Mouse (Mus musculus) neutrophil, adult 5-6 weeks (primary cell): Measurements from ENCODE around the gene Glrx. TPM values are rescaled to one million over a fixed set of nuclear protein-coding genes. Genes with fewer than 3 reads are reported as not detected.
A peak's percentile ranks its signal among the peaks of the same experiment; 100 is the strongest.
"Not testable (repeated sequence)": the region's sequence is repeated elsewhere in the genome, so short reads cannot be mapped to it uniquely, and the experiment has no call there.

Experiments used
- ATAC-seq: fragments of 151-379, 151-347 bp; 2 replicates; pipeline ENCODE4 v1.8.0; 2017; ENCODE audit warnings: mild to moderate bottlenecking, moderate TSS enrichment; ENCODE audit not compliant: insufficient number of reproducible peaks, poor library complexity, low FRiP score, severe bottlenecking; ENCODE audit errors: extremely low read depth
- total RNA-seq: library from RNA; stranded (forward); fragments of 200-1000 nt; gene quantifications from 2 replicates; pipeline ENCODE4 v1.2.3, GENCODE M21; 2017

The Glrx gene
- total RNA-seq, 1 experiment from 2014 or later: 96.4 TPM

DNA sequence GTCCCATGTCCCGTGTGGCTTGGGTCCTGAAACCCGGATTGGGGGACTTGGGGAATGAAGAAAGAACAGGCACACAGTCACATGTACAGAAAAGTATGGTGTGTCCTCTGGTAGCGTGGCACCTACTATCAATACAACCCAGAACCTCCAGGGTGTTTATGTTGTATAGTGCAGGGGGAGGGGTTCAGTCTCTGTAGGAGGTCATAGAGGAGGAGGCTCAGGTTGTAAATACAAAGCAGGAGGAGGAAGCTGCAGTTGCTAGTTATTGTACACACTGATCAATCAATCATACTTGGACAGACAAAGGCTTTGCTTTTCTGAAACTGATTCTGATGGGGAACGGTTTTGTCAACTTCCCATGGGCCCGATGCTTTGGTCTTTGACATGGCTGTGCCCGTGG is 8.0 kb upstream of the Glrx start:
- no peak for ATAC-seq

DNA sequence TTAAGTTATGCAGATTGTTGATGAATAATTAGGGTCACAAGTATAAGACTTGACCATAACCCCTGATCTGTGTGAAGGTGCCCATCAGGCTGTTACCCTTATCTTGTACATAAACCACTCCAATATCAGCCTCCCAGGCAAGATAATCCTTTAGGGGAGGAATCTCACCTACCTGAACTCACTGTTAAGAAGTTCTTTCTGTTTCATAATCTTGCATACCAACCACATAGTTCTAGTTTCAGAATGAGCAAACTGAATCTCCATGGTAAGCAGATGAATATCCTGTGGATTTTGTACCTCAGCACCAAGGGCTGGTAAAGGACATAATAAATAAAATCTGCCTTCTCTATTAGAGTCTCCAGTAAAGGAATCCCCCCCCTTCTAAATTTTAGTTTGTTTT is 7.0 kb upstream of the Glrx start:
- no peak for ATAC-seq

DNA sequence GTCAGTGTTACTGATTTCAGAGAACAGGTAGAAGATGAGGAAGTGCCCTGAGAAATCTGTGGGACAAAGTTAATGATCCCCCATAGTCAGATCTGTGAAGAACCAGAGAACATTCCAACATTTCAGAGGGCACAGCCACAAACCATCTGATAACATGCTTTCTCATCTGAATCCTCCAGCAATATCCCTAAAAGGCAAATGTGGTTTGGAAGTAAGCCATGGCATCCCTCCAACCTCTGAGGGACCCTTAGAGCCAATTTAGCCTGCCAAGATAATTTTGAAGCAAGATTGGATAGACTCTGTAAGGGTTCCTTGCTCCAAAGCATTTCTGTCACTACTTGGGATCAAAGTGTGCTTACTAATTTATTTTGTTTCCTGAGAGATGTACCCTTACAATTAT is 6.2 kb upstream of the Glrx start:
- ATAC-seq: no peak

DNA sequence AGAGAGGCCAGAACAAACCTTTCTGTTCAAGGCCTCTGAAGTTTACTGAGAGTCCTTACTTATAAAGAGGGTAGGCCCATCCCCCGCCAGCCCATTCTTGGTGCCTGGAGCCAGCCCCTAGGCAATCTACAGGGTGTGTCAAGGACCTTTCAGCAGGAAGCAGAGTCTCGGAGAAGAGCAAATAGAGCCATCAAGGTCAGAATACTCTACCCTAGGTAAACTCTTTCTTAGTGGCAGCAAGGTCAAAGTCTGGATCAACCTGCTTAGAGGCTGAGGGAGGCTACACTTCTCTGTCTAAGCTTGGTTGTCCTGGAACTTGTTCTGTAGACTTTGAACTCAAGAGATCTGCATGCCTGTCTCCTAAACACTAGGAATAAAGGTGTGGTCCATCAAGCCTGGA is 4.2 kb upstream of the Glrx start:
- ATAC-seq: no peak

DNA sequence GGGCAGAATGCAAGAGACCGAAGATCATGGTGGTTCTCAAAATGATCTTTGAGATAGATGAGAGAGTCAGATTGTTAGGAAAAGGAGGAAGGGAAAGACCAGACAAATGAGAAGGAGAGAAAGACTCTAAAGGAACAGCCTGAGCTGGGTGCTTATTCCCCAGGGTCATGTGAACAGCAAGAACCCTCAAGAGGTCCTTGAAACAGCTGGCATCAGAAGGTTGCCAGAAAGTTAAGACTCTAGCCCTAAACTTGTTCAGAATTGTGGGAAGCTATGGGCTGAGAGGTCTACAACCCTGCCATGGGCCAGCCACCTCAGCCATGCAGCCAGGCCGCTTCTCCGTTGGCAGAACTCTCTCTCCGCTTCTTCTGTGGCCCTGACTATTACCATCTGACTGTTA is 1.2 kb upstream of the Glrx start:
- no peak for ATAC-seq

DNA sequence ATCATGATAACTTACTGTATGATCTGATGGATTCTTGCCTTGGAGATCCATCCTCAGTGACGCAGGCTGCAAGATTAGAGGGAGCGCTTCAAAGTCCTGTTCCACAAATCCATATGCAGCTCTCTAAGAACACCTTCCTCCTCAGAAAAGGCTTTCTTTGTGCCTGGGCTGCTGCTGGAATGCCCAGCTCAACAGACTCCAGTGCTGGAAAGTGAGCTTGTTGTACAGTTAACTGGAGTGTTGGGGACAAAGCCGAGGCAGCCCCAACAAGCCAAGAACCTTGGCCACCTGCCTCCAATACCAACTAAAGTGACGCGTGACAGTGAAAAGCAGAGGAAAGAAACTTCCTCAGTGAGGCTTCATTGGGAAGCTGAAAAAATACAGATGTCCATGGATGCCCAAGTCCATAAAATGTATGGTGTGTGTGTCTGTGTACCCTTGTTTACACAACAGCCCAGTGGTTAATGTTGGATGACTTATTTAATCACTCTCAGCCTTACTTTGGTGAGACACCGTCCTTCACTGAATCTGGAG is 1.2 kb downstream of the Glrx start:
- ATAC-seq: no peak

DNA sequence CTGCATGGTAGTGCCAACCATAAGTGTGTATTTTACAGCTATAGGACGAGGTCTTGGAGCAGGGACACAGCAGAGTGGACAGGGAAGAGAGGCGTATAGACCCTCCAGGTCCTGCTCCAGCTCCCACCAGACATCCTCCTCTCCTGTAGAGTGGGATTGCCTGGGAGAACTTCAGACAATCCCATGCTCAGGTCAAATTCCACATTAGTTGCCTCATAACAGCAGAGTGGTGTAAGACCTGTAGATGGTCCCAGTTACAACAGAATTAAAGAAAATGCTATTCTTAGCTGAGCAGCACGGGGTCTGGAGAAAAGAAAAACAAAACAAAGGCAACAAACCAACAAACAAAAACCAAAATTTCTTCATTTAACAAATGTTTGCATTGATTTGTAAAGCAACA is 2.3 kb downstream of the Glrx start:
- no peak for ATAC-seq

DNA sequence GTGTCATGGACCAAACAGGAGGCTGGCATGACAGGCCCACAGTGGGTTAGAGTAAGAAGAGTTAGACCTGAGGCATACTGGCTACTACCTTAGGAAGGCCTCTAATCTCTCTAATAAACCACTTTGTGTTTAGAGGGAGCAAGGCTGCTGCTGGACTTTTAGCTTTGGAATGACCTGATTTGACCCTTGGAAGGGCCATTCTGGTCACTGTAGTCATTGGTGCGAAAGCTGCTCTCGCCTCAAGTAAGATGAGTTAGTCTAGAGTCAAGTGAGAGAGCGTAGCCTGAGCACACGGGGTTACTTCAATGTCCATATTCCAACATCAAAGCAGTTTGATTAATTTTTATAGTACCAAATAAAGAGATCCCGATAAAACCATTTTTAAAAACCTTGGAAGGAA is 3.7 kb downstream of the Glrx start:
- ATAC-seq: no peak

DNA sequence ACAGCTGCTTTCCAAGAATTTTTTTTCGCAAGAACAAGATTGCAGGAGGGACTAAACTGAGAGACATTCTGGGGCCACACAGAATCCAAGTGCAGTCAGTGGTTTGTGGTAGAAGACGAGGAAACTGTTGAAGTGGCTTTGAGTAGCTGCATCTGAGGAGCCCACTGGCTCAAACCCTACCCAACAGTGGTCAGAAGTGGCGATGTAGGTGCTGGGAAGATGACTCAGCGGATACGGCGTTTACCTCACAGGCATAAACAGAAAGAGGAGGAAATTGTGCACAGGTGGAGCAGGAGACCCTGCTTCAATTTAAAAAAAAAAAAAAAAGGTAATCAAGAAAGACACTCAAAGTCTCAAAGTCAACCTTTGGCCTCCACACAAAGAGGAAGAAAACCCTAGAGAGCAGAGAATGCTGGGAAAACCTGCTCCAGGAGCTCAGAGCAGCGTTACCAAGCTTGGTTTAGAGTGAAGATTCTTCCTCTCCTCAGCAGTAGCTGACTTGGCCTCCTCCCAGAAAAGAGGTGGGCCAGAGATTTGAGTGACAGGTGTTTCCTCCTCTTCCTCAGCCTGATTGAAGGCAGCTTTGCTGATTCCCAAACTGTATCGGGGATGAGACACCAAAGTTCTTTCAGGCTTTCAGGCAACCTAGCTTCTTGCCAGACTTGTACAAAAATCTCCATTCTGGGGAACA is 4.5 kb downstream of the Glrx start:
- ATAC-seq: peak; percentile 33; the same call in 1 of the 2 replicates

DNA sequence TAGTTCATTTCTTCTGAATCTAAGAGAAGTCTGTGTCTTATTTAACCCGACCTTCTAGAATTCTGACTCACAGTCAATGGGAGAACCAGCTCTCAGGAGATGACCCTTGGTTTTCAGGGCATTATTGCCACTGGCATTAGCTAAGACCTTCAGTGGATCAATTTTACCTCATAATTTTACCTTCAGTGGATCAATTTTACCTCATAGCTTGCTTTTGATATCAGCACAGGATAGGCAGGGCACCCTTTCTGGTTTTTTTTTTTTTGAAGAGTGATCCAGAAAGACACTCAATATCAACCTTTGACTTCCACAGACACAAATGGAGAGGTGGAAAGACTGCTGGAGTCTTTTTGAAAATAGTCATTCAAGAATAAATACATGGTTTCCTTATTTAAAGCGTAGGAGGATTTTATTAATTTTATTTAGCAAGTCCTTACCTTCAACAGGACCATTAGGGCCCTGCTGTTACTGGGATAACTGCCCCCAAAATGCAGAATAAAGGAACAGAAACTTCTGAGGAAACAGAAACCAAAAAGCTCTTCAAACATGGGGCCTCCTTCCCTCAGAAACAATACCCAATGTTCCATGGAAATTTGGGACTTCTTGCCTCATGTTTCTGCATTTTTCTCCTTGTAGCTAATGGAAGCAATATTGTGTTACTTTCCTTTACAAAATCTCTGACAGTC is 5.3 kb downstream of the Glrx start:
- ATAC-seq: no peak

DNA sequence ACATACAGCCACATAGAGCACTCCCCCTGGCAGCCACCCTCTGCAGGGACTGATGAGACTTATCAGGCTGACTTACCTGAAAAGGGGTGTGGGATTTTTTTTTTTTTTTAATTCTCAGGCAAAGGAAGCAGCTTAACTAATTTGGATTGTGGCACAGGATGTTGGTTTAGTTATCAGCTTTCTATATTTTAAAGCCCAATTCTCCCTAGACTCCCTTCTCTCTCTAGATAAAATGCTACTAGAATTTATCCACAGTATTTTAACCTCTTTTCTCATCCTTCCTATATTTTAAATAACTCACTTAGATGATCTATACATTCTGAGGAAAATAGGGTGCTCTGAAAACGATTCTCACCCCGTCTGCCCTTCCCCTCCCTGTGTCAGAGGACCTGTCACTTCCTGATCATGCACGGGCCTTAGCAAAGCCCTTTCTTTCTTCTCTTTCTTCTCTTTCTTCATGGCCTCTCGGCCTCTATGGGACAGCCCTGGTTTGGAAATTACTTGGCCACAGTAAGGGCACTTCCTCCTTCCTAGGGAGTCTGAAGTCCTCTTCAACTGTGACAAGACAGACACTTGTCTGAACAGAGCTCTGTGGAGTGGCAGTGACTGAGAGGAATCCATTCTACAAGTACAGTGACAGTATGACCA is 6.0 kb downstream of the Glrx start:
- ATAC-seq: peak; percentile 30; the same call in 1 of the 2 replicates

DNA sequence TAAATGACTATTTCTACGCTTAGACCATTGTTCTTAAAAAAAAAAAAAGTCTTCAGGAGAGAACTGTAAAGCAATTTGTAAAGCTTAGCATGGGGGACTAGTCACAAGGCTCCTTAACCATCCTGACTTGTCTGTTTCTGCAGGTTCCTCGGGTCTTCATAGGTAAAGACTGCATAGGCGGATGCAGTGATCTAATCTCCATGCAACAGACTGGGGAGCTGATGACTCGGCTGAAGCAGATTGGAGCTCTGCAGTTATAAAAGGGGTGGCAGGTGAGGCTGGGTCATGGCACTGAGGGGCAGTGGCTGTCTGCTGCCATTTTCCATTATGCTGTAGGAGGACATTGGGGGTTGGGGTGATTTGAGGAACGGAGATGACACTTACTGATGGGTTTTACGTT is 7.4 kb downstream of the Glrx start:
- no peak for ATAC-seq

DNA sequence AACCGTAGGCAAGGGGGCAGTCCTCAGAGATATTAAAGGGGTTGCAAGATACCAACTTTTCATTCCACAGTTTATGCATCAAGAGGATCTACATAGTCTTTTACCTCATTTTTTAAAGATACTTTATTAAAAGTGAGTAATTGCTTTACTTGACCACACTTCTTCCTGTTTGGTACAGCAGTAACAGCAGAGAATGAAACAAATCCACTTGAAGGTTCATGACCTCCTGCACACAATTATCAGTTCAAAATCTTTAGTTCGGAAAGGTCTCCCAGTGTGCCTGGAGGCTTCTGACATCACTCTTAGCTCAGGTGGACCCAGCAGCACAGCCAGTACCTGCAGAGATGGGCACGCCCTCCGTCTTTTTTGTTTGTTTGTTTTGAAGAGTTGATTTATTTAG is 12.4 kb downstream of the Glrx start:
- no peak for ATAC-seq

DNA sequence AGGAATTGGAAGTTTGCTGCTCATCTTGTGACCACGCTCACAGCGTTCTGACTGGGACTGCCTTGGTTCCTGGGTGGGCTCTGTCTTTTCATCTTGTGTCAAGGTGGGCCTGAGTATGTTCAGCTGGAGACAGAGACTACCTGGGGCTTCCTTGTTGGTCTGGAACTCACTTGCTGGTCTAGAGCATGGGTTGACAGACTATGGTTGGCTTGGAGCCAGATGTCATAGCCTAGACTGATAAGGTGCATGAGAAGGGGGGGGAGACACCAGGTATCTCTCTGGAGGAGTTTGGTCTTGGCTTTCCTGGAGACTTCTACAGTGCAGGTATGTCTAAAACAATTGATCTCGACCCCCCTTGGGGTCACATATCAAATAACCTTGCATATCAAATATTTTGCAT is 13.4 kb downstream of the Glrx start:
- no peak for ATAC-seq

DNA sequence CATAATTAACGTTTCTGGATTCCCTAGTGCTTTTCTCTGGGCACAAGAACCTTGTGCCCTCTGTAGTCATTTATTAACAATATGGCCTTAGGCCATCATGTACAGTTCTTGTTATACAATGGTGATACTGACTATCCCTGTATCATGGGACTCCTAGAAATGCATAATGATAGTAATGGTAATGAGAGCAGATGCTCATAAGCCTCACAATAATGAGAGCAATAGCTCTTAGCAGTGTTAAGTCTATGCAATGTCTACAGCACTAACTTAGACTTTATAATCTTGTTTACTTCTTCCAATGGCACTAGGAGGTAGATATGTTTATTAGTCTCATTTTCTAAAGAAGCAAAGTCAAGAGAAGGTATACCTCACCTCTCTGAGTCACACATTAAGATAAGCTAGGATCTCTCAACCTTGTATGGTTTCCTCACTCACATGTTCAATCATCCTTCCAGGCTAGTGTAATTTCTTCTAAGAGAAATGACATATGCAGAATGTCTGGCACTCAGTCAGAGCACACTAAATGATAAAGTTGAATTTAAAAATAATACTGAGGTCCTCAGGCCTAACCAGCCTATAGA is 19.7 kb downstream of the Glrx start:
- ATAC-seq: no peak

DNA sequence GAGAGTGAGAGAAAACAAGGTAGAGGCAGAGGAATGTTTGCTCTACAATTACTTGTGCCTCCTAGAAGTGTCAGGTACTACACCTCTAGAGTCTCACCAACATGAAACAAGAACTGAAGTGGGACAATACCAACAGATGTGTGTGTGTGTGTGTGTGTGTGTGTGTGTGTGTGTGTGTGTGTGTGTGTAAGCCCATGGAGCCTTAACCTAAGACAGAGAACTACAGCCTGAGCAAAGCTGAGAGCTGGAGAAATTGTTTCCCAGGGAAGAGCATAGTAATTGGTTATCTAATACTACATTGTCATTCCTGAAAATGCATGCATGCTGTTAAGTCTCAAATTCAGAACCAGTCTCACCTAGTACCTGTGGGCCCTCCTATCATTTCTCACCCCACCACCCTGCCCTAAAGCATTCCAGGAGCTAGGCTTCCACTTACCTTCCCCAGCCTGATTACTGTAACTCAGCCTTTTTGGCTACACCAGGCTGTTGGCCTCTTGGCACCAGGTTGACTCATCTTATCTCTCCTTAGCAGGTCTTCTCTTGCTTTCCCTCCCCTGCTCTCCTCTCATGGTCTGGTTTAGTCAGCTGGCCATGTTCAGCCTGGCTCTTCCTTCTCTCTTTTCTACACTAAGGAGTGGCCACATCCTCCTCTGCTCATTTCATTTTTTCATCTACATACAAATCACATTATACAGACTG is 26.0 kb downstream of the Glrx start:
- ATAC-seq: no peak

DNA sequence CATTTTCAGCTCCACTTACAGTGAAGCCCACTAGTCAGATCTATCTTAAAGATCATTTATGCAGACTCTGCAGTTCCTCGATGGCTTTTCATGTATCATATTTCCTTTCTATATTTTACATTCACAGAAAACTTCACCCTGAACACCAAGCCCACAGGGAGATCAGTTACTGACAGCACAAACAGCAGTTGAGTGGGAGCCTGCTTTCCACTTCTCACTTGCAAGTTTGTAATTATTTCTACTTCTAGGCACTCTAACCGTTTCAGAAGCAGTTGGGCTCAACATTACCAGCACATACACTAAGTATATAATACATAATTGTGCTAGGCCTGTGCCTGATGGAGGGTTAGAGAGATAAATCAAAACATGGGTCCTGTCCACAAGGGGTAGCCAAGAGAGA is 28.2 kb downstream of the Glrx start:
- ATAC-seq: no peak

DNA sequence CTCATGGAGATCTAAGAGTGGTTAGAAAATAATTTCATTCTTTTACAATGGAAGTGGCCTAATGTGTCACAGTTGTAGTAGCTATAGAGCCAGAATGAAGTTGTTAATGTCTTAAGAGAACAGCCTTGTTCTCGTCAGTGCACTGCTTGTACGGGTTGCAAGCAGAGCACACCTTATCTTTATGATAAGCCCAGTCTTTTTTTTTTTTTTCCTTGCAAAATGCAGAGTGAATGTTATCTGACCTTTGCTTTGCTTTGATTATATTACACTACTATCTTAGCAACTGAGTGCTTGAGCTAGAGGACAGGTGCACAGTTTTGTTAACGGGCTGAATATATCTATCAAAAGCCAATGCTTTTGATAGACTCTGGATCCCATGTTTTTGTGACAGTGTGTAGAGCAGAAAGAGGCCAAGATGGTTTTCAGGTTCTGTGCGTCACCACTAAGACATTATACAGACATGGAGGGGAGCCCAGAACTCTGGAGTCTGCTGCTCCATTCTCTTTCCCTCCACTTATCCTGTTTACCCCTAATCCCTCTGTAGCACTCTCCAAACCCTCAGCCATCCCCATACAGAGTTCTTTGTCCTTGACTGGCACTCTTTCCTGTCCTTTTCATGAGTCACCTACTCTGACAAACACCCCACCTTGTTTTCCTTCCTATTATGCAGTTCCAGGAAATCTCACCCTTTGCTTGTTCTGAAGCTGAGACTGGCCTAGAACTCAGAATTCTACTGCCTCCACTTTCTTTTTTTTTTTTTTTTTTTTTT is 35.1 kb downstream of the Glrx start:
- ATAC-seq: no peak

DNA sequence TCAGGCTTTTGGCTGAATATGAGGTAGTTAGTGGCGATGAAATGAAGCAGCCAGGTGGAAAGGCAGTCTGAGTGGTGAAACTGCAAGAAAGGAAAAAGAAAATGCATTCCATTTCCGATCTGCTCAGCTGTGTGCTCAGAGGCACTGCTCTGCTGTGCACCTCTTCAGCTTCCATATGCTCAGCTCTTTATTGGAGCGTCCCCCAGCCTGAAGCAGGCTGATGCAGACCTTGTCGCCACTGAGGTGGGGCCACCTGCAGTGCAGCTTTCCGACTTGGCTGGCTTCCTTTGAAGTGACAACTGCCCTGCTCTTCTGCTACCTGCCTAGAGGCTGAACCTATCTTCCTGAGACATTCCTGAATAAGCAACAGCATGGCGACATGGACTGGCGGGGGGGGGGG is 36.5 kb downstream of the Glrx start:
- not testable (repeated sequence) for ATAC-seq
